Mouse (Mus musculus) C2C12 (cell line): ENCODE data around the gene Emg1.

Experiments used
- CEBPB ChIP-seq: IDR thresholded peaks from one replicate; pipeline ENCODE4 v1.6.1; 2011; ENCODE audit warnings: low read depth, mild to moderate bottlenecking, control low read depth, moderate library complexity
- CTCF ChIP-seq: IDR thresholded peaks from one replicate; pipeline ENCODE4 v1.5.1; 2011; ENCODE audit not compliant: control insufficient read depth, insufficient read depth, insufficient read length
- FOSL1 ChIP-seq: IDR thresholded peaks from one replicate; pipeline ENCODE4 v1.8.0; 2011; ENCODE audit warnings: mild to moderate bottlenecking, low read length; ENCODE audit not compliant: poor library complexity, insufficient read depth, severe bottlenecking
- MAX ChIP-seq: IDR thresholded peaks from one replicate; pipeline ENCODE4 v1.6.1; 2011; ENCODE audit warnings: mild to moderate bottlenecking, control low read depth
- MYOD1 ChIP-seq: IDR thresholded peaks from one replicate; pipeline ENCODE4 v1.6.1; 2011; ENCODE audit warnings: low read depth; ENCODE audit not compliant: control insufficient read depth, insufficient read length
- USF1 ChIP-seq: IDR thresholded peaks from one replicate; pipeline ENCODE4 v1.6.1; 2011; ENCODE audit warnings: low read depth, mild to moderate bottlenecking, control low read depth, moderate library complexity

GRCm38 (mm10) chr6:124693243-124693981, 18.6 kb downstream of the Emg1 start:
- no peak for TF ChIP-seq MAX
- TF ChIP-seq MYOD1, result no peak
- no peak for TF ChIP-seq CTCF
- no peak for TF ChIP-seq FOSL1
- TF ChIP-seq USF1, result no peak
- TF ChIP-seq CEBPB, result no peak
